Mouse (Mus musculus) left cerebral cortex, postnatal 14 days (tissue): ENCODE results near the gene Gck. TPM values are rescaled to one million over a fixed set of nuclear protein-coding genes. Genes with fewer than 3 reads are reported as not detected.
"Not testable (repeated sequence)": the region's sequence is repeated elsewhere in the genome, so short reads cannot be mapped to it uniquely, and the experiment has no call there.

Experiments used
- DNase-seq, 2 experiments: peaks; one replicate each; pipeline ENCODE4 v3.0.0; 2021 to 2022; ENCODE audit warnings: low spot score in 2 of 2, mixed read lengths in 1 of 2
- intact Hi-C: fragments of 180-260 bp; cut with DNase I; formaldehyde crosslinking; loops from one replicate; pipeline ENCODE4 v1.15.1; 2025
- total RNA-seq, 2 experiments: library from RNA; stranded (reverse); gene quantifications; 2 replicates each; pipeline ENCODE4 v1.2.3; 2021

Gene Gck
- total RNA-seq, 2 experiments from 2014 or later: 1.6 to 2.1 TPM

- peak in 1 of 2 experiments; percentile 51 for DNase-seq
- intact Hi-C loops: no loop called here
Observed at GRCm38 (mm10) chr11:5965865-5966264, 16.0 kb upstream of the Gck start.

- peak in 1 of 2 experiments; percentile 86 for DNase-seq
- intact Hi-C loops: no loop called here
Observed at GRCm38 (mm10) chr11:5960051-5960450, 10.2 kb upstream of the Gck start.

GRCm38 (mm10) chr11:5955546-5956276, 5.8 kb upstream of the Gck start, which contains the start of gene Ykt6:
TSS of gene Ykt6 (plus strand) at chr11:5955693.
- peak; percentile 91 to 95 for DNase-seq
- intact Hi-C loops: loop anchor here (5.0 kb wide), 1 partner anchor 73 kb away; no protein-coding TSS in a partner anchor

GRCm38 (mm10) chr11:5954965-5955504, 5.2 kb upstream of the Gck start:
- intact Hi-C loops: loop anchor here (5.0 kb wide), 1 partner anchor 73 kb away; no protein-coding TSS in a partner anchor

GRCm38 (mm10) chr11:5954435-5954834, 4.6 kb upstream of the Gck start:
- no peak for DNase-seq
- intact Hi-C loops: no loop called here

More at GRCm38 (mm10) chr11:5954965-5955504, 5.2 kb upstream of the Gck start:
- peak in 1 of 2 experiments; percentile 56 for DNase-seq

GRCm38 (mm10) chr11:5953130-5953765, 3.4 kb upstream of the Gck start:
- intact Hi-C loops: no loop called here
- DNase-seq: no peak

- no peak for DNase-seq
- intact Hi-C loops: no loop called here
Observed at GRCm38 (mm10) chr11:5952501-5952900, 2.6 kb upstream of the Gck start.

- no peak for DNase-seq
- intact Hi-C loops: no loop called here
Observed at GRCm38 (mm10) chr11:5948546-5949250, 1.2 kb downstream of the Gck start.

- intact Hi-C loops: no loop called here
- no peak for DNase-seq
Observed at GRCm38 (mm10) chr11:5947796-5948195, 2.1 kb downstream of the Gck start.

GRCm38 (mm10) chr11:5945096-5945495, 4.8 kb downstream of the Gck start:
- intact Hi-C loops: no loop called here
- DNase-seq: no peak

- no peak for DNase-seq
- intact Hi-C loops: no loop called here
Observed at GRCm38 (mm10) chr11:5942966-5943365, 6.9 kb downstream of the Gck start.

- DNase-seq, intact Hi-C loops: not testable (repeated sequence)
Observed at GRCm38 (mm10) chr11:5934531-5934930, 15.3 kb downstream of the Gck start.

GRCm38 (mm10) chr11:5931947-5932346, 17.9 kb downstream of the Gck start:
- intact Hi-C loops, DNase-seq: not testable (repeated sequence)

- intact Hi-C loops: no loop called here
- DNase-seq: no peak
Observed at GRCm38 (mm10) chr11:5930578-5930977, 19.3 kb downstream of the Gck start.

GRCm38 (mm10) chr11:5926696-5927220, 23.1 kb downstream of the Gck start:
- no peak for DNase-seq
- intact Hi-C loops: no loop called here

- DNase-seq: no peak
- intact Hi-C loops: no loop called here
Observed at GRCm38 (mm10) chr11:5924699-5925098, 25.2 kb downstream of the Gck start.

GRCm38 (mm10) chr11:5920323-5920960, 29.4 kb downstream of the Gck start:
- intact Hi-C loops: no loop called here
- no peak for DNase-seq

GRCm38 (mm10) chr11:5919606-5920005, 30.3 kb downstream of the Gck start:
- intact Hi-C loops: no loop called here
- no peak for DNase-seq

- intact Hi-C loops: no loop called here
- no peak for DNase-seq
Observed at GRCm38 (mm10) chr11:5918111-5918510, 31.8 kb downstream of the Gck start.
